Mouse (Mus musculus): ENCODE results near the gene Tspan18.

DNA sequence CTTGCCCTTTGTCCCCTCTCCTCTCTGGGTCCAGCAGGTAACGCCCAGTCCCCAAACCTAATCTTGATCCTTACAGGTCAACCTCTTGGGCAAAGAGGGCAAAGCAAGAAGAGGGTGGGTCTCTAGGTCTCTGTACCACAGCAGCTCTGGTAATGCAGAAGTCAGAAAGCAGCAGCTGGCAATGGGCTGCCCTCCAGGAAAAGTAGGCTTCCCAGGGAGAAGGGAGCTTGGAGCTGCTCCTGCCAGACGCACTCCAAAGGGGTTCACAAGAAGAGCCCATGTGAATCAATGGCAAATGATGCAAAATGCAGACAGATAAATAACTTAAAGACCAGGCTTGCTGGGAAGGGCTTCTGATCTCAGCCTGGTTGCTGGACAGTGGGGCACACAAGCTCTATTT, 30.6 kb upstream of the Tspan18 start:
- TF ChIP-seq CTCF (IDR thresholded peaks at IDR 0.05) (no peak), EP300 (IDR thresholded peaks at IDR 0.05; ENCODE audit: insufficient read depth, low read depth, low read length) (no peak)

Data from heart, adult 2 months (tissue).